Mouse (Mus musculus): Measurements from ENCODE around the gene Ptprc.

- TF ChIP-seq POLR2A (IDR thresholded peaks at IDR 0.05; ENCODE audit: borderline replicate concordance, low read depth, low read length) (no peak), CTCF (IDR thresholded peaks at IDR 0.05; ENCODE audit: low read depth, low read length) (no peak)
Measured at GRCm38 (mm10) chr1:138175494-138175893, at the start of gene Ptprc.

Data from bone marrow macrophage, adult 2 months (primary cell).